Mouse (Mus musculus): ENCODE data around the gene Raph1. TPM values are rescaled to one million over a fixed set of nuclear protein-coding genes. Genes with fewer than 3 reads are reported as not detected.

Raph1 gene
- polyA plus RNA-seq, 1 experiment from 2014 or later: 33.7 TPM

GRCm38 (mm10) chr1:60569210-60569609 lies 2.3 kb upstream of the Raph1 start:
- Histone ChIP-seq H3K4me2 (ENCODE audit: low read depth, low read length) (no peak overlapping the region), H3K27ac (ENCODE audit: low read depth, low read length) (no peak overlapping the region), H3K27me3 (ENCODE audit: control insufficient read depth, insufficient read depth, low read length) (no peaks in the 10 kb centered on the region), H3K4me1 (ENCODE audit: control insufficient read depth, insufficient read depth, low read length) (no peaks in the 10 kb centered on the region), H3K36me3 (ENCODE audit: control insufficient read depth, insufficient read depth, low read length) (no peaks in the 10 kb centered on the region), H3K9ac (replicated peaks; ENCODE audit: low read depth, low read length) (no peak overlapping the region), H3K9me3 (ENCODE audit: control insufficient read depth, low read length) (no peaks in the 10 kb centered on the region), H3K4me3 (ENCODE audit: low read depth, low read length) (no peak overlapping the region)
- no peak for ATAC-seq (ENCODE audit: low read depth)
- WGBS: 63% methylated on average over 5 of the region's 5 CpGs

- H3K4me2 ChIP-seq (ENCODE audit: low read depth, low read length): peak overlapping the region; percentile 41
- peak overlapping the region; percentile 97 for H3K27ac ChIP-seq (ENCODE audit: low read depth, low read length)
- no peak for ATAC-seq (ENCODE audit: low read depth)
- no peaks in the 10 kb centered on the region for H3K27me3 ChIP-seq (ENCODE audit: control insufficient read depth, insufficient read depth, low read length)
- 22% methylated on average over 5 of the region's 5 CpGs for WGBS
- no peaks in the 10 kb centered on the region for H3K4me1 ChIP-seq (ENCODE audit: control insufficient read depth, insufficient read depth, low read length)
- no peaks in the 10 kb centered on the region for H3K9me3 ChIP-seq (ENCODE audit: control insufficient read depth, low read length)
- peak overlapping the region; percentile 100 for H3K9ac ChIP-seq (replicated peaks; ENCODE audit: low read depth, low read length)
- H3K4me3 ChIP-seq (ENCODE audit: low read depth, low read length): peak overlapping the region; percentile 95
- no peaks in the 10 kb centered on the region for H3K36me3 ChIP-seq (ENCODE audit: control insufficient read depth, insufficient read depth, low read length)
Measured at GRCm38 (mm10) chr1:60567321-60567720, 417 bp upstream of the Raph1 start.

GRCm38 (mm10) chr1:60565931-60566630 lies 823 bp downstream of the Raph1 start:
- under 1% methylated on average over 51 of the region's 56 CpGs for WGBS

GRCm38 (mm10) chr1:60565270-60565920 lies 1.5 kb downstream of the Raph1 start:
- 3% methylated on average over 13 of the region's 13 CpGs for WGBS
- H3K27me3 ChIP-seq (ENCODE audit: control insufficient read depth, insufficient read depth, low read length): no peaks in the 10 kb centered on the region
- H3K36me3 ChIP-seq (ENCODE audit: control insufficient read depth, insufficient read depth, low read length): no peaks in the 10 kb centered on the region
- no peaks in the 10 kb centered on the region for H3K4me1 ChIP-seq (ENCODE audit: control insufficient read depth, insufficient read depth, low read length)
- ATAC-seq (ENCODE audit: low read depth): no peak
- peak overlapping the region; percentile 100 for H3K9ac ChIP-seq (replicated peaks; ENCODE audit: low read depth, low read length)
- no peaks in the 10 kb centered on the region for H3K9me3 ChIP-seq (ENCODE audit: control insufficient read depth, low read length)
- peak overlapping the region; percentile 97 for H3K27ac ChIP-seq (ENCODE audit: low read depth, low read length)
- H3K4me2 ChIP-seq (ENCODE audit: low read depth, low read length): peak overlapping the region; percentile 86
- H3K4me3 ChIP-seq (ENCODE audit: low read depth, low read length): peak overlapping the region; percentile 95

More at GRCm38 (mm10) chr1:60565931-60566630, 823 bp downstream of the Raph1 start:
- Histone ChIP-seq H3K27me3 (ENCODE audit: control insufficient read depth, insufficient read depth, low read length) (no peaks in the 10 kb centered on the region), H3K9me3 (ENCODE audit: control insufficient read depth, low read length) (no peaks in the 10 kb centered on the region), H3K36me3 (ENCODE audit: control insufficient read depth, insufficient read depth, low read length) (no peaks in the 10 kb centered on the region), H3K27ac (ENCODE audit: low read depth, low read length) (peak overlapping the region; percentile 97), H3K4me1 (ENCODE audit: control insufficient read depth, insufficient read depth, low read length) (no peaks in the 10 kb centered on the region), H3K9ac (replicated peaks; ENCODE audit: low read depth, low read length) (peak overlapping the region; percentile 100), H3K4me2 (ENCODE audit: low read depth, low read length) (peak overlapping the region; percentile 86), H3K4me3 (ENCODE audit: low read depth, low read length) (peak overlapping the region; percentile 95)
- ATAC-seq (ENCODE audit: low read depth): peak; percentile 78

- Histone ChIP-seq H3K27me3 (ENCODE audit: control insufficient read depth, insufficient read depth, low read length) (no peaks in the 10 kb centered on the region), H3K4me2 (ENCODE audit: low read depth, low read length) (peak overlapping the region; percentile 86), H3K9ac (replicated peaks; ENCODE audit: low read depth, low read length) (no peak overlapping the region), H3K9me3 (ENCODE audit: control insufficient read depth, low read length) (no peaks in the 10 kb centered on the region), H3K4me1 (ENCODE audit: control insufficient read depth, insufficient read depth, low read length) (no peaks in the 10 kb centered on the region), H3K36me3 (ENCODE audit: control insufficient read depth, insufficient read depth, low read length) (no peaks in the 10 kb centered on the region), H3K4me3 (ENCODE audit: low read depth, low read length) (peak overlapping the region; percentile 95), H3K27ac (ENCODE audit: low read depth, low read length) (no peak overlapping the region)
- ATAC-seq (ENCODE audit: low read depth): no peak
- 78% methylated on average over 5 of the region's 5 CpGs for WGBS
Measured at GRCm38 (mm10) chr1:60564691-60565090, 2.2 kb downstream of the Raph1 start.

- Histone ChIP-seq H3K9ac (replicated peaks; ENCODE audit: low read depth, low read length) (no peak overlapping the region), H3K36me3 (ENCODE audit: control insufficient read depth, insufficient read depth, low read length) (no peaks in the 10 kb centered on the region), H3K27me3 (ENCODE audit: control insufficient read depth, insufficient read depth, low read length) (no peaks in the 10 kb centered on the region), H3K4me3 (ENCODE audit: low read depth, low read length) (no peak overlapping the region), H3K4me2 (ENCODE audit: low read depth, low read length) (no peak overlapping the region), H3K4me1 (ENCODE audit: control insufficient read depth, insufficient read depth, low read length) (no peaks in the 10 kb centered on the region), H3K9me3 (ENCODE audit: control insufficient read depth, low read length) (no peaks in the 10 kb centered on the region), H3K27ac (ENCODE audit: low read depth, low read length) (no peak overlapping the region)
- no peak for ATAC-seq (ENCODE audit: low read depth)
Measured at GRCm38 (mm10) chr1:60563021-60563420, 3.9 kb downstream of the Raph1 start.

- no peaks in the 10 kb centered on the region for H3K9me3 ChIP-seq (ENCODE audit: control insufficient read depth, low read length)
- no peak overlapping the region for H3K4me3 ChIP-seq (ENCODE audit: low read depth, low read length)
- no peaks in the 10 kb centered on the region for H3K27me3 ChIP-seq (ENCODE audit: control insufficient read depth, insufficient read depth, low read length)
- H3K36me3 ChIP-seq (ENCODE audit: control insufficient read depth, insufficient read depth, low read length): no peaks in the 10 kb centered on the region
- H3K4me1 ChIP-seq (ENCODE audit: control insufficient read depth, insufficient read depth, low read length): no peaks in the 10 kb centered on the region
- 36% methylated on average over 1 of the region's 1 CpGs for WGBS
- no peak overlapping the region for H3K4me2 ChIP-seq (ENCODE audit: low read depth, low read length)
- no peak for ATAC-seq (ENCODE audit: low read depth)
- H3K9ac ChIP-seq (replicated peaks; ENCODE audit: low read depth, low read length): no peak overlapping the region
- H3K27ac ChIP-seq (ENCODE audit: low read depth, low read length): no peak overlapping the region
Measured at GRCm38 (mm10) chr1:60543681-60544080, 23.2 kb downstream of the Raph1 start.

GRCm38 (mm10) chr1:60539272-60539671 lies 27.6 kb downstream of the Raph1 start:
- ATAC-seq (ENCODE audit: low read depth): no peak
- Histone ChIP-seq H3K27me3 (ENCODE audit: control insufficient read depth, insufficient read depth, low read length) (no peaks in the 10 kb centered on the region), H3K4me1 (ENCODE audit: control insufficient read depth, insufficient read depth, low read length) (no peaks in the 10 kb centered on the region), H3K27ac (ENCODE audit: low read depth, low read length) (no peak overlapping the region), H3K4me3 (ENCODE audit: low read depth, low read length) (no peak overlapping the region), H3K4me2 (ENCODE audit: low read depth, low read length) (no peak overlapping the region), H3K9ac (replicated peaks; ENCODE audit: low read depth, low read length) (no peak overlapping the region), H3K36me3 (ENCODE audit: control insufficient read depth, insufficient read depth, low read length) (no peaks in the 10 kb centered on the region), H3K9me3 (ENCODE audit: control insufficient read depth, low read length) (no peaks in the 10 kb centered on the region)
- WGBS: 95% methylated on average over 3 of the region's 3 CpGs

- ATAC-seq (ENCODE audit: low read depth): no peak
- 91% methylated on average over 2 of the region's 2 CpGs for WGBS
- no peaks in the 10 kb centered on the region for H3K27me3 ChIP-seq (ENCODE audit: control insufficient read depth, insufficient read depth, low read length)
- H3K4me3 ChIP-seq (ENCODE audit: low read depth, low read length): no peak overlapping the region
- H3K36me3 ChIP-seq (ENCODE audit: control insufficient read depth, insufficient read depth, low read length): peaks cover 9% of the 10 kb centered on the region
- no peaks in the 10 kb centered on the region for H3K4me1 ChIP-seq (ENCODE audit: control insufficient read depth, insufficient read depth, low read length)
- H3K9me3 ChIP-seq (ENCODE audit: control insufficient read depth, low read length): no peaks in the 10 kb centered on the region
- no peak overlapping the region for H3K9ac ChIP-seq (replicated peaks; ENCODE audit: low read depth, low read length)
- no peak overlapping the region for H3K27ac ChIP-seq (ENCODE audit: low read depth, low read length)
- H3K4me2 ChIP-seq (ENCODE audit: low read depth, low read length): no peak overlapping the region
Measured at GRCm38 (mm10) chr1:60534932-60535331, 32.0 kb downstream of the Raph1 start.
